Mouse (Mus musculus): ENCODE measurements around the gene Yod1. TPM values are rescaled to one million over a fixed set of nuclear protein-coding genes. Genes with fewer than 3 reads are reported as not detected.

Gene Yod1
- polyA plus RNA-seq, 2 experiments from 2014 or later, result 19.3 to 20.3 TPM

DNA sequence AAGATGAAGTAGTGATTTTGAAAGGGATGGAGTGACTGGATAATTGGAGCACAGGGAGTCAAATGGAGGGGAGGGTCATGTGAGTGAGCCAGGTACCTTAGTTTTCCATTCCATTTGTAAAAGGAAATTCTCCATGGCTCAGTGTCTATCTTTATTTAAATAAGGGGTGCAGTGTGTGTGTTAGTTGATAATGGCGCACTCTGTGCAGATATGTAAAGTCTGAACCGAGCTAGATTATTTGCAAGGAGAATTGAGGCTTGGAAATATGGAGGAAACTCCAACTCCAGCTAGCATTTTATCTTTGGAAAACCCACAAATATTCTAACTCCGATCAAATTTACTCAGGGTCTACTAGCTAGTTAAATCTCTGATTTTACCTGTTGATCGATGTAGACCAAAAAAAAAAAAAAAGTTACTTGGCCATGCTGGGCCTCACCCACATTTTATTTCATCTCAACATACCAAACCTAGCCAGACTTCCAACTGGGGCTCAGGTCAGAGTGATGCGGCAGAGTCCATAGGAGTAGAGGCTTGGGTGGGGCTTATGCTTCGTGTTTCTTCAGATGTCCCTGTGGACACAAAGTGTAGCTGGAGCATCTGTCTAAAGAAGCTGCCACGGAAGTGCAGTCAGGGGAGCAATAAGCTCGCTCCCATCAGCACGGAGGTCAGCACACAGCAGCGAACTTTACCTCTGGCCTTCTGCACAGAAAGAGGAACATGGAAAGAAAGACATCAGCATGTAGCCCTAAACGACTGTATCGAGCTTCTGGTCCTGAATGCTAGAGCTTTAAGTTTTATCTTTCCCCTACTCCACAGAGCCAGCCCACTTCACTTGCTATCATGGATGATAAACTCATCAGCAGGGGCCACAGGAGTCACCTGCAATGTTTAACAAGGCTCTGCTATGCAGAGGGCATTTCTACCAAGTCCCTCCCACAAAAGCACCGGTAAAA lies 15.9 kb downstream of the Yod1 start:
- ATAC-seq, result no peak

DNA sequence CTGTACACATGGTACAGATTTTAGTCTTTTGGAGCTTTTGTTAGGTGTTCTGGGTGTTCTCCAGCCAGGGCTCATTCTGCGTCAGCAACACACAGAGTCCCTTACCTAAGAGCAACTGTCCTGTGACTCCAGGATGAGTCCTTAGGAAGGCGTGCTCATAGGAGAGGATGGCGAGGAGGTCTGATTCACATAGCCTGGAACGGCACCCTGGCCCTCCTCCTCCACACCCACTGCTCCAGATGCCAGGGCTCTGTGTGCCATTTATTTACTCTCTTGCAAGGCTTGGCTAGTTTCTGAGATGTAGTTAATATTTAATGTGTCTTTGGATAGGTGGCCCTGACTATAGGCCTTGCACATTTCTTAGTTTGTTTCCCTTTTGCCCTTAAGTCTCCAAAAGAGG lies 16.5 kb downstream of the Yod1 start:
- no peak for ATAC-seq

DNA sequence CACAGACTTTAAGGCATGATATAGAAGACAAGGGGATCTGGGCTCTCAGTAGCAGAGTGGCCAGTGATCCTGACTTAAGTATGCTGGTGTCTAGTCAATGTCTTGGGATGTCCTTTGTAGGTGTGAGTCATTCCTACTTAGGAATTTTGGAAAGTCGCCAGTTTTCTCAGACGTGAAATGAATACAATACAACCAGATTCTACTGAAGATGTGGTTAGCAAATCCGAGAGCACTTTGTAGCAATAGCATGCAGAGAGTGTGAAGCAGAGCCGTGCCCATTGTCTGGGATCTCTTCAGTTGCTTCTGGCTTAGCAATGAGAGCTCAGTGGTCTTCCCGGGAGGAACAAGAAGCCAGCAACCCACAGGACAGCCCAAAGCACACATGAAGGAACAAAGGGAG lies 17.3 kb downstream of the Yod1 start:
- no peak for ATAC-seq

DNA sequence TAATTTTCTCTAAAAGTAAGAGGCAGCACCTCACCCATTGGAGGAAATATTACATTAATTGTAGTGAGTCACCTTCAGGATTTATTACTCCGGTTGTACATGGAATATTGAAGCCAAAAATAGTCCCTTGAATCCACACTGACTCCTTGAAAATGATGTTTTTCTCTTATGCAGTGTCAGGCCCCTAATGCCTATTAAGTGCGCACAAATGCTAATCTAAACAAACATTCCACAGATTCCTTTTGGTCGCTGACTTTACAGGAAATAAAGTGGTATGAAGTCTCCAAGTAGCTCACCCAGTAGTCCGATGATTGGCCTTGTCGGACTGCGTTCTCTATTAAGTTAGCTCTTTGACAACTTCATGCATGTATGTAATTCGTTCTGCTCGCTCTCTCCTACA lies 17.7 kb downstream of the Yod1 start:
- ATAC-seq, result no peak

DNA sequence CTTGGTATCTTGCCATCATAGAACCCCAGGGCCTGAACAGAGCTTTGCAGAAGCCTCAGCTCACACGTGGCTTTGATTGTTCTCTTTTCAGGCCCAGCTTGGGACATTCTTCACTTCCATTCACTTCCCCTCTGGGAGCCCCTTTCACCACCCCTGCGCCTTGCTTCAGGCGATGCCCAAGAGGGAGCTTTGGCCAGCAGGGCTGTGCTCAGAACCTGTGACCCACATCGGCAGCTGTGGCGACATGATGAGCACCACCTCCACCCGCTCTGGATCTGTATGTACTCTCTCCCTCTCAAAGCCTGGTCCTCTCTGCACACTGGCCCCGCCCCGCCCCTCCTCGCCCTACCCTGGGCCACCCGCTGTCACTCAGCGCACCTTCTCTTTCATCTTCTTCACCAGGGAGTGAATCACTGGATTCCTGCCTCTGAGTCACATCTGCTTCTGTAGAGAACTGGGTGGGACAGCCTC lies 20.3 kb downstream of the Yod1 start:
- no peak for ATAC-seq

DNA sequence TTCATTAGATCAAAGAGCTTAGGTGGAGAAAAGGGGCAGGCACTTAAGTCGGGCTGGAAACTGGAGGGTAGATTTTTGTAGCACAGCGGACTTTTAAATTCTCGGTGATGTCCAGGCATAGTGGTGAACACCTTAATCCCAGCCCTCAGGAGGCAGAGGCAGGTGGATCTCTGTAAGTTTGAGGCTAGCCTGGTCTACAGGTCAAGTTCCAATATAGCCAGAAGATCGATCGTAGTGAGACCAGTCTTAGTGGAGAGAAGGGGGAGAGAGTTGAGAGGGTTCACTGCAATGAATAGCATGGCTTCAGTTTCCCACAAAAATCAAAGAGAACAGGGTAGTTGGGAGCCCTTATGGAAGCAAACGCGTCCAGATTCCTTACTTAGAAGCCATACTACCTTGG lies 20.8 kb downstream of the Yod1 start:
- ATAC-seq, result no peak

DNA sequence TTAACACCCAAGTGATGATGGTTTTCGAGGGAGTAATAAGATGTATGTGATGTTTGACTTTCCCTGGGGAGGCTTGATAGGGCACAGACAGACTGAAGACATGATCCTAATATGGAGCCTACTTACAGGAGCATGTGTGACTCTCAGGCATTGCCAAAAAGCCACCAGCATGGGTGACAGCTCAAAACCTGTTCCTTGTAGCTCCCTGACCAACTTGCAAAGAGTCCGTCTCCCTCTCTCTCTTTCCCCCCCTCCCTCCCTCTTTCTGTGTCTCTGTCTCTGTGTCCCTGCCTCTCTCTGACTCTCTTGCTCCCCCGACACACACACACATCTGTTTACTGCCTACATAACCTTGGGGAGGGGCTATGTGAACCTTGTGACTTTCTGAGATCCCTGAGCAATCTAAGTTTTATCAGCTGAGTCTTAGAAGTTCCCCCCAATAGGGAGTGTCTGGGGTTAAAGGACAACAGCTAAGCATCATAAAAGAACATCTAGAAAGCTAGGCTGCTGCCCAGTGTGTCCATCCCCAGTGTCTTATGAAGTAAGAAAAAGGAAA lies 21.5 kb downstream of the Yod1 start:
- ATAC-seq, result no peak

DNA sequence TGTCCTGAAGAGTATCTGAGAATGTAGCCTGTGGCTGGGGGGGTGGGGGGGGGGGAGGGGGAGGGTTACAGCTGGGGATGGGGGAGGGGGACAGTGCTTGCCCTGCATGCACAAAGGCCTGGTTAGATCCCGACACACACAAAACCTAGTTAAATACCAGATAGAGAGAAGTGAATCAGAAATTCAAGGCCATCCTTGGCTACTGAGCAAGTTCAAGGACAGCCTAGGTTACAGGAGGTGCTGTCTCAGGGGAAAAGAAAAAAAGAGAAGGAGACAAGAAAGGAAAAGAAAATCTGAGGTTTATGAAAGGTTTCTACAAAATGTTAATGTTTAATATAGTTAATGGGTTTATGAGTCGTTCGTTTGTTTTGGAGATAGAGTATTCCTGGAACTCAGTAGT lies 22.5 kb downstream of the Yod1 start:
- no peak for ATAC-seq

DNA sequence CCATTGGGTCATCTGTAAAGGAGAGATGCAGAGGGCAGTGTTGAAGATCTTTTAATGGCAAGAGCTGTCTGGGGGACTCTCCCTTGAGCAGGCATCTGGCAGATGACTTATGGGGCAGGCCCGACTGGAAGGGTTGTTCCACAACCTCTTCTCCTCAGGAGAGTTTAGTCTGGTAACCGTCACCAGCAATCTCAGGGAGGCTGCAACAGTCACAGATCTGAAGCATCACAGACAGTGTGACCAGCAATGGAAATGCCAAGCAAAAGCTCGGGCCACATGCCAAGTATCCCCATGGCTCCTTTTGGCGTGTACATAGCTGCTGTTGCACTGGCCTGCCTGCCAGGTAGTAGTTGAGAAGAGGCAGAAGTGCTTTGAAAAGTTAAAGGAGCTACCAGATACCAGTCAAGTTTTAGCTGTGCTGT lies 23.1 kb downstream of the Yod1 start:
- ATAC-seq, result no peak

DNA sequence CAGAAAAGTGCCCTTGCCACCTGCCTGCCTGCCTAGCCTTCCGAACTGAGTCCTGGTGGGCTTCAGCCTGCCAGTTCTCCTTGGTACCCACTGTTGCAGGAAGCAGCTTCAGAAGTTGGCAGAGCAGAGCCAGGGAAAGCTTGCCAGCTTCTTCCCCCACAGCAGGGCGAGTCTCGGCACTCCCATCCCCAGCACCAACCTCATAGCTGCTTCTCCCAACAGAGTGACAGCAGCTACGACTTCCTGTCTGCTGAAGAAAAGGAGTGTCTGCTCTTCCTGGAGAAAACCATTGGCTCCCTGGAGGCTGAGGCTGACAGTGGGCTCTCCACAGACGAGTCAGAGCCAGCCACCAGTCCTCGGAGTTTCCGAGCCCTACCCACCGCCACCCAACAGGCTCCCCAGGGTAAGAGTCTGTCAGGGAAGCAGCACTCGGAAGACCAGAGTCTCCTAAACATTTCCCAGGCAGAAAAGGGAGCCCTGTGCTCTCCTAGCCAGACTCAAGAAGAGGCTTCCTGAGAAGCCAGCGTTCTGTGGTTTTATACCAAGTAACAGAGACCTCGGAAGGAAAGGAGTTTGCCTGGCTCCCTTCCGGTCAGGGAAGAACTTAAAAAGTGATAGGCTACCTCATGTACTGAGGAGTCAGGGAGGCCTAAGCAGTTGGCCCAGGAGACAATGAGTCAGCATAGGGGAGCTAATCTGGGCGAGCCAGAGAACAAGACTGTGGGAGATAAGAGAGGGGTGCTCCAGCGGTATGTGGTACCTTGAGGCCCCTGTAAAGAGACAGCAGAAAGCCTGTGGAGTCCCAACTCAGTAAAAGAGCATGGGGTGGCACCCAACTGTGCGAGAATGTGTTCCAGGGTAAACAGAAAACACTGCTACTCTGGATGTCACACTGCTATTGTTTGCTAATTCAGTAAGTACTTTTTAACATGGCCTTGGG lies 23.9 kb downstream of the Yod1 start:
- ATAC-seq, result no peak

DNA sequence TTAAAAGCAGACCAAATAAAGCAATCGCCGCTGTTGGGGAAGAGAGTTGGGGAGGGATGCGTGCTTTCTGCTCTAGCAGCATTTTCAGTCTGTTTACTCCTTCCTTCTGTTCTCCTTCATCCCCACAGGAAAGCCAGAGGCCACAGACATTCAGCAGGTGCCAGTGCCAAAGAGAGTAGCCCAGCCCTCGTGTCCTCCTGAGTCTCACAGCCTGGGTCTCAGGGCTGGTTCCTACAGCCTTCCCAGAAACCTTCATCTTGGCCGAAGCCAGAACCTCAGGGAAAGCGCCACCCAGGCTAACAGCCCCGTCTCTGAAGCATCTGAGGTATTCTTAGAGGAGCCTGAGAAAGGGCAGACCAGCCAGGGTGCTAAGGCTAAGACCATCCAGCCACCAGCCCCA lies 25.1 kb downstream of the Yod1 start:
- no peak for ATAC-seq

DNA sequence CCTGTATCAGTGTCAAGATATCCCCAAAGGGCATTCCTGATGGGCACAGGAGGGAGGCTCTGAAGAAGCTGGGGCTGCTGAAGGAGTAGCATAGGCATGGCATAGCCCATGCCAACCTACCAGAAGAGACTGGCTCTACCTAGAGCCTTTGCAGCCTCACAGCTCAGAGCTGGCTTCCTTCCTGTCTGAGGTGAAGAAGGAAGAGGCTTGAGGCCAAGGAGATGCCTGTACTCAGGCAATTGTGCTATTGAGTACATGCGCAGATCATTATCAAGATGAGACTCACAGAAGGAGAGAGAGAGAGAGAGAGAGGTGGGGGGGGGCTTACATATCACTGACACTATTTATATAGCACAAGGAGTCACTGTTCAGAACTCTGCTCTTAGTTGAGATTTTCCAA lies 26.6 kb downstream of the Yod1 start:
- ATAC-seq, result peak; percentile 43

DNA sequence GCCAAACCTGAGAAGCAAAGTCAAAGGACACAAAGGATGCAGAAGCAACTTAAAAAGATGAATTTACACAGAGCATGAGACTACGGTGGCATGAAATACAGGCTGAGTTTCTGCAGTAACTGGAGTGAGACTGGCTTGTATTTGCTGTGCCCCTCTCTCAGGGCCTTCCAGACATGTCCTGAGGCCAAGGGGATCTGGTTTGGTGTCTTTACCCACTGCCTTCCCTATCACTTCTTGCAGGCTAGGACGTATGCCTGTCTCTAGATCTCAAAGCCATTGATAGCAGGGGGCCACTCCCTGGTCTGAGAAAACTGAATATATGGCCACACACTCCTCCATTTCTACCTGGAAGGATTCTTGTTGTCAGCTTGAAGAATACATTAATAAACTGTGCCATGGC lies 27.1 kb downstream of the Yod1 start:
- no peak for ATAC-seq

DNA sequence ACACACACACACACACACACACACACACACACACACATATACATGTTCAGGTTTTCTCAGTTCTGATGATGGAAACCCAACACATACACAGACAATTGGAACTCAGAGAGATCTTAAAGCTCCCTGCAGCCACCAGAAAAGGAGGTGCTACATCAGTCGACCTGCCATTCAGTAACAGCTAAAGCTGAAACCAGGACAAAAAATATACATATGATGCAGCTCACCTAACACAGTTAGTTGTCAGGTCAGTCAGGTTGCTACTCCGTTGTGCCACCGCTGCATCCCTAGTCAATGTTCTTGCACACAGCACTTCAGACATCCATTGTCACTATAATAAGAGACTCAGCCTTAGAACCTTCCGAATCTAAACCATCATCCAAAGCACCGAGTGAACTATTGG lies 27.8 kb downstream of the Yod1 start:
- no peak for ATAC-seq

DNA sequence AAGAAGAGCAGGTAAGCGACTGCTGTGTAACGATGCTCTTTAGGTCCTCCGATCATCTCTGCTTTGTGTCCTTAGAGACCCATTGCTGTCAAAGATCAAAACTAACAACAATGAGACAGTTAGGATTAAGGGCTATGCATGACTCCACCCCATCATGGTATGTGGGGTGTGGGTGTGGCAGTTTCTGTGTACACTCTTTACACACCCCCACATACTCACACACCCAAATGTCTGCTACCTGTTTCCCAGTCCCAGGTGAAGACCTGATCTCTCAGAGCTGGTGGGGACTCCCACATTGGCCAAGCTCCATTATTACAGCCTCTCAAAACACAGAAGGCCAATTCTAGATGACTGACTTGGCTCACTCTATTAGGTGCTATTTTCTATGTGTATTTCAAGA lies 28.5 kb downstream of the Yod1 start:
- ATAC-seq, result no peak

DNA sequence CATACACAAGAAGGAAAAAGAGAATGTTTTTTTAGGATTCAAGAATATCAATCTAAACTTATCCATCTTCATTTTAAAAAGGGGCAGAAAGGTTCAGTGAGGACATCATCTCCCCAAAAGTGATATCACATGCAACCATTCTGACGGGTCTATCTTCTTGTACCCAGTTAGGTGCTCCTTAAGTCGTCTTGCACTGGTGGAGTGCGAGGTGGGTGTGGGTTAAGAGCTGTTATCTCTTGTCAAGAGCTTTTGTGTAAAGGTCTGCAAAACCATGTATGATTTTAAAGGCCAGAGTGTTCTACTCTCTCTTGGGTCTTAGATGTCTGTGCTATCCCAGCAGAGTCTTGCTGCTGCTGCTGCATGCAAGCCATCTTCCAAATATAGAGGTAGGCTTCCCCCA lies 29.7 kb downstream of the Yod1 start:
- ATAC-seq, result no peak

DNA sequence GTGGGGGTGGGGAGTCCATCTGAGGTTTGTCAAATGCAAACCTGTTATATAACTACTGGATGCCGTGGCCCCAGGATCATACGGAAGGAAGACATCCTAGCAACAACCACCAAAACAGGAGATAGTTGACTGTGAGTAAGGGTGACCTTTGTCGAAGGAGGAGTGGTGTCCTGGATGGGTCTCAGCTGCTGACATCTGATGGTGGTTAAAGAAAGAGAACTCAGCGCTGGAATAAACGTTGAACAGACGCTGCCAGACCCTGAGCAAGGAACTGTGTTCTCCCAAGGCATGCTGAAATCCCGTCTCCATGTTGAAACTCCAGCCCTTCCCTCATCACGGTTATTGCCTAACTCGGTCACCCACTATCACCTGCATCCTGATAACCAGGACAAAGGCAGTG lies 42.6 kb downstream of the Yod1 start:
- no peak for ATAC-seq

DNA sequence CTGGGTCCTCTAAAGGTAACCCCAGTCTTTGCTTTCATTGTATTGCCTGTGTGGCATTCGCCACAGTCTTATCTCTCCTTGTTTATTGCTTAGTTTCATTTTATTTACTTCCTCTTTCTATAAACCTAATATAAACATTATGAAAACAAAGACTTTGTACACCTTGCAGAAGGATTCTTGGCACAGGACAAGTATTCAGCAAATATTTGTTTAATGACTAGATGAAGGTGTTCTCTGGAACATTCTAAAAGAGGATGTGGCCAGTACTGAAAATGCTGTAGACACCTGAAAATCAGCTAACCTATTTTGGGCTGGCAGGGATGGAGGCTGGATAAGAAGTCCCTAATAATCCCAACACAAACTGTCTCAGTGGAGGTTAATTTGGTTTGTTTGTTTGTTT lies 44.5 kb downstream of the Yod1 start:
- ATAC-seq, result no peak

DNA sequence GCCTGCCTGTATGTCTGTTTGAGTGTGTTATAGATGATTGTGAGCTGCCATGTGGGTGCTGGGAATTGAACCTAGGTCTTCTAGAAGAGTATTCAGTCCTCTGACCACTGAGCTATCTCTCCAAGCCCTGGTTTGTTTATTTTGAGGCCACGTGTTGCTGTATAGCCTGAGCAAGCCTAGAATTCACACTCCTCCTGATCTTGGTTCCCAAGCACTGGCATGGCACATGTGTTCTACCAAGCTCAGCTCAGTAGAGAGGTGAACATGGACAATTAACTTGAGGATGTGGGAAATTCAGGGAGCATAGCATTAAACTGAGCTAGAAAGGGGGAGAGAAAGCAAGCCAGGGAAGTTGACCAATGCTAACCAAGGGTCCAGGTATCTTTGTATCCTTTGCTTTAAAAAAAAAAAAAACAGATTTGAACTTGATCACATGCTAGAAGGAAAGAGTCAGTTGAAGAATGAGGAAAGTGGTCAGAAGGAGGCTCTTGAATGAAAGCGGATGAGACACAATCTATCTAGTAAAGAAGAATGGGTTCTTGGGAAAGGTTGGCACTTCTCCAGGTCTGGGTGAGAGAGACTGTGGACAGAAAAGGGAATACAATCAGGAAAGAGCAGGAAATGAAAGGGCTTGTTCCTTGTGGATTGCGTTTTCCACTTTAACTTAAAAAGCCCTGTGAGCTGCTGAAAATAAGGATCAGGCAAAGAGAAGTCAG lies 45.1 kb downstream of the Yod1 start:
- no peak for ATAC-seq

DNA sequence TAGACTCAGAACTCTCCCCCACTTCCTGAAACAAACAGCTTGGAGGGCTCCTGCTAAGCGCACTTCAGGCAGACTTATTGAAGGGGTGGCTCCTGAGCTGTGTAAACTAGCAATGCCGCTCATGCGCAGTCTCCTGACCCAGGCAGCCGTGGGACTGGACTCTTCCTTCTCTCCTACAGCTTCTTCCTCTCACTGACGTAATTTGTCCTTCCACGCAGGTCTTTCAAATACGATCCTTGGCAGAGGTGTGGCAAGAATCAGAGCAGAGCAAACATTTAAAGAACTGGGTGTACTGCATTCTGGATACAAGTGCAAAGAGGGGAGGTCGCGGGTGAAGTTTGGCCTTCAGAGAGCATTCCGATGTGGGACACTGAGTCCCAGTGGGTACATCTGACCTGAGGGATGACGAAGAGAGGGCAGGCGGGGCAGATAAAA lies 46.9 kb downstream of the Yod1 start:
- no peak for ATAC-seq

DNA sequence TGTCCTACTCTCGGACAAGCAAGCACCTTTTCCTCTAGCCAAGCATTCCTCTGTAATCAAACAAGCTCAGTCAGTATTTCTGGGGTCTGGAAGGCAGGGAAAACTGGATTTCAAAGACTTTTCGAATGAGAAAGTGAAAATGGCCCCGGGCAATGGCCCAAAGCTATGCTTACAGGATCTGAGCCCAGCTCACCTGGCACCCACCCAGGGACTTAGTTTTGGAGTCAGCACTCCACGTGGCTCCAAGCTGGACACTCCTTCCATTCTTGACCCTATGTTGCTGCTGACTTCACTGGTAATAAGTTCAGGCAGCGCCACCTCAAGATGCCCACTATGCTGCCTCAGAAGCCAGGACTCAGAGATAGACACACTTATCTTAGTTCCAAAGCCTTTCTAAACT lies 49.9 kb downstream of the Yod1 start:
- ATAC-seq, result no peak

DNA sequence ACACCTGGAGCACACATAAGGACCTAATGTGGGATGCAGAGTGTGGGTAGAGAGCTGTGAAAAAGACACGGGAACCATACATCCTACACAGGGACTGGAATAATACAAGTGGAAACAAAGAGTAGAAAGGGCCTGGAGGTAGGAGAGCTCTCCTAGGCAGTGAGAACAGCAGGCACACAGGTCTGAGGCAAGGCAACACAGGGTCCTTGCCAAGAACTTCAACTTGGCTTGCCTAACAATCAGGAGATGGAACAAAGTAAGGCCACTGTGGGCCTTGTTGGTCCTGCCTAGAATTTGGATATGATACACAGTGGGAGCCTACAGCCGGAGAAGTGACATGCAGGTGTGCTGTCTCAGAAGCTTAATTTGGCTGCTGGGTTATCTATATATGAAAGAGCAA lies 52.8 kb downstream of the Yod1 start:
- ATAC-seq, result no peak
